Mouse (Mus musculus) embryonic fibroblast, embryonic 13.5 days (primary cell): Measurements from ENCODE around the gene Rhobtb3. TPM values are rescaled to one million over a fixed set of nuclear protein-coding genes. Genes with fewer than 3 reads are reported as not detected.

ENCODE experiments used
- H3K27ac ChIP-seq: 2 replicates; pipeline ENCODE4 v1.5.1; 2012; ENCODE audit warnings: low read length, control low read depth, inconsistent platforms; ENCODE audit not compliant: insufficient read depth
- H3K4me1 ChIP-seq: 2 replicates; pipeline ENCODE4 v1.6.1; 2011; ENCODE audit warnings: low read length; ENCODE audit not compliant: control insufficient read depth, insufficient read depth
- H3K4me3 ChIP-seq: 2 replicates; pipeline ENCODE4 v1.5.1; 2011; ENCODE audit warnings: mild to moderate bottlenecking, control low read depth, low read length; ENCODE audit not compliant: insufficient read depth
- CTCF ChIP-seq: IDR thresholded peaks from 2 replicates; pipeline ENCODE4 v1.5.1; 2011; ENCODE audit warnings: mild to moderate bottlenecking, control low read depth, low read length, moderate library complexity, borderline replicate concordance; ENCODE audit not compliant: insufficient read depth
- POLR2A ChIP-seq: IDR thresholded peaks from 2 replicates; pipeline ENCODE4 v1.6.1; 2011; ENCODE audit warnings: low read depth, mild to moderate bottlenecking, control low read depth, low read length, moderate library complexity
- polyA plus RNA-seq: library from polyadenylated mRNA; stranded (reverse); fragments of >200 nt; gene quantifications from 2 replicates; pipeline ENCODE4 v1.2.4, GENCODE M21; 2011; ENCODE audit warnings: low read depth; ENCODE audit not compliant: missing spikeins, insufficient read length

The Rhobtb3 gene
- polyA plus RNA-seq, 1 experiment = 101 TPM

DNA sequence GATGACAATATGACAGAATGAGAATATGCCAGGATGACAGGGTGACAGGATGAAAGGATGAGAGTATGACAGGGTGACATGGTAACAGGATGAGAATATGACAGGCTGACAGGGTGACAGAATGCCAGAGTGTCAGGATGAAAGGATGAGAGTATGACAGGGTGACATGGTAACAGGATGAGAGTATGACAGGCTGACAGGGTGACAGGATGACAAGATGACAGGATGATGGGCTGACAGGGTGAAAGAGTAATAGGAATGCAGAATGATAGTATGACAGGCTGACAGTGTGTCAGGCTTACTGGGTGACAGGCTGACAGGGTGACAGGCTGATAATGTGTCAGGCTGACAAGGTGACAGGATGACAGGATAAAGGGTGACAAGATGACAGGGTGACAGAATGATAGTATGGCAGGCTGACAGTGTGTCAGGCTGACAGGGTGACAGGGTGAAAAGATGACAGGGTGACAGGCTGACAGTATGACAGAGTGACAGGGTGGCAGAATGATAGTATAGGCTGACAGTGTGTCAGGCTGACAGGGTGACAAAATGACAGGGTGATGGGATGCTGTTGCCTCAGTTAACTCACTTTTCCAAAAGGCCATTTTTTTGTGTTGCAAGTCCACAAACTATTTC lies 11.8 kb upstream of the Rhobtb3 start:
- H3K4me3 ChIP-seq = no peak overlapping the region

DNA sequence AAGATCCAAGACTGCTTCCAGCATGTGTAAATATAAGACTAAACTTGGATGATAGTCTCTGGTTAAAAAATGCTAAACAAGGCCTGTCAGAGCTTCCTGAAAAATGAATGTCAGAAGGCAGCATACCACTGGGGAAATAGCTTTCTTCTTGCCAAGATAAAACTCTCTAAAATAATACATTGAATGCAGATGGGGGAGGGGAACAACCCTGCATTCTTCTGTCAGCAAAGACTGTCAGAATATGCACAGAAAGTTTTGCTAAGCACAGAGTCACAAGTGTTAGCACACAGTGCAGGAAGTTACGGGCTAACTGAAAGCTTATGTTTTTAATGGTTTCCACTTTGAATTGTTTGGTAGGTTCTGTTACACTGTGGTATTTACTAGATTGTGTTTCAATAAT lies 6.6 kb upstream of the Rhobtb3 start:
- H3K27ac ChIP-seq = peak overlapping the region; percentile 71
- H3K4me1 ChIP-seq = peaks cover 5% of the 10 kb centered on the region
- TF ChIP-seq POLR2A (no peak), CTCF (no peak)
- H3K4me3 ChIP-seq = no peak overlapping the region

More for the DNA sequence above, 11.8 kb upstream of the Rhobtb3 start:
- TF ChIP-seq CTCF = no peak
- no peak for TF ChIP-seq POLR2A
- Histone ChIP-seq H3K4me1 (peaks cover 2% of the 10 kb centered on the region), H3K27ac (no peak overlapping the region)

GRCm38 (mm10) chr13:75944044-75944820 lies 507 bp upstream of the Rhobtb3 start:
- Histone ChIP-seq H3K4me1 (peaks cover 9% of the 10 kb centered on the region; the same call in 1 of the 2 replicates), H3K27ac (peak overlapping the region; percentile 93), H3K4me3 (peak overlapping the region; percentile 69)
- TF ChIP-seq POLR2A (no peak), CTCF (no peak)

- peak overlapping the region; percentile 93 for H3K27ac ChIP-seq
- TF ChIP-seq CTCF (no peak), POLR2A (no peak)
- peaks cover 9% of the 10 kb centered on the region; the same call in 1 of the 2 replicates for H3K4me1 ChIP-seq
- peak overlapping the region; percentile 69 for H3K4me3 ChIP-seq
These were observed 994 bp downstream of the Rhobtb3 start for GRCm38 (mm10) chr13:75942731-75943130.

DNA sequence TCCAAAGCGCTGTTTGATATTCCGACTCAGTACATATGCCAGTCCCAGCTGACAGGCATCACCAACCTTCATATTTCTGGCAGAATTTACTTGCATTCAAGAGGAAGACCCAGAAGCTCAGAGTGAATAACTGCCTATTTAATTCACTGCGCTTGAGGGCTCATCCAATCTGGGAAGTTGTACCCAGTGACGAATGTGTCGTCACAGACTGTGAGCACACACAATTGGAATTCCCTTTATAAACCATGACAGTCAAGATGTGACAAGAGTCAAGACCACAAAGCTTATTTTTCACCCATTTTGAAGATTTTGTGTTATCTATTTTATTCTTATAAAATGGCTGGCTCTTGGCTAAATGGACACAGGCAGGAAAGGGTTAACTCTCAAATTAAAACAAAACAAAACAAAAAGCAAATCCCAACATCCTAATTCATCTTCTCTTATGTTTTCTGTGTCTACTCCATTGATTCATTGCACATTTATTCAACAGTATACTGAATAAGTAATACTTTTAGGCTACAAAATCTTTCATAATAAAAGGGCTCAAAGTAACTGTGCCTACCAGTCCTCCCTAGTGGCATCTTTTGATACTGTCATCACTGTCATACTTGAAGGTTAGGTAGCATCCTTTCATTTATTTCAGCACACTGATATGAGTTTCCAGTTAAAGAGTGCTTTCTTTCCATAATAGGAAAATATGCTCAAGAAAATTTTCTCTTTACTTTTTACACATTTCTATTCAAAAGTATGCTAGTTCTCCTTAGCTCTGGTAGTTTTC lies 2.0 kb downstream of the Rhobtb3 start:
- no peak for TF ChIP-seq POLR2A
- no peak for TF ChIP-seq CTCF
- Histone ChIP-seq H3K4me3 (peak overlapping the region; percentile 22), H3K27ac (no peak overlapping the region), H3K4me1 (peaks cover 9% of the 10 kb centered on the region; the same call in 1 of the 2 replicates)

DNA sequence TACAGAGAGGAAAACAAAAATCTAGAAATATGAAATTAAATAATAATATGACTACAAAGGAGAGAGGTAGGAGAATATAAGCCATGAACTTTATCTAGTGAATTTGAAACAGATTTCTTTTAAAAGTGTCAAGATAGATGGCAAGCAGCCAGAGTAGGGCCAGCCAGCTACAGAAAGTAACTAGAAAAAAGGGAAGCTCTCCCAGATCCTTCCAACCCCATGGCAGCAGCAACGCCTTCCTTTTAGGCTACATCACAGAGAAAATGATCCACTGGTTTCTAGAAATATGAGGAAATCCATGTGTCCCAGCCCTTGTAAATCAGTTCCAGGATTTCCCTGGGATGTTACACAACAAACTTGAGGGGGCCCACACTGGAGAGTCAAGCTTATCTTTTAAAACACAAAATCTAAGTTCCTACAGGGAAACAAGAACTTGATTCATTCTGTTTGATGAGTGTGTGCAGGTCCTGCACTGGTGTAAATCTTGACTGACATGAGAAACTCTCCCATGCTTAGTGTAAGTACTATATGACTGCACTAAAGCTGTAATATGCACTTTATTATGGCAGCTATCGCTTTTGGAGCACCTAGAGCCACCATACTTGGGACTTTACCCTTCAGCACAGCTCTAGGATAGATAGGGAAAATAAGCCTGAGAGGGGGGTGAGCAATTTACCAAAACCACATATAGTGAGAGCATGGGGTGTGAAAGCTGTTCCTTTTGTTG lies 2.8 kb downstream of the Rhobtb3 start:
- Histone ChIP-seq H3K27ac (no peak overlapping the region), H3K4me1 (peaks cover 9% of the 10 kb centered on the region; the same call in 1 of the 2 replicates), H3K4me3 (peak overlapping the region; percentile 22)
- TF ChIP-seq CTCF = no peak
- no peak for TF ChIP-seq POLR2A

- no peak overlapping the region for H3K4me3 ChIP-seq
- peaks cover 6% of the 10 kb centered on the region; the same call in 1 of the 2 replicates for H3K4me1 ChIP-seq
- no peak overlapping the region for H3K27ac ChIP-seq
- no peak for TF ChIP-seq POLR2A
- no peak for TF ChIP-seq CTCF
These were observed 4.9 kb downstream of the Rhobtb3 start for GRCm38 (mm10) chr13:75938866-75939265.

GRCm38 (mm10) chr13:75933287-75933686 lies 10.4 kb downstream of the Rhobtb3 start:
- TF ChIP-seq CTCF = no peak
- no peak for TF ChIP-seq POLR2A
- H3K4me3 ChIP-seq = no peak overlapping the region
- H3K4me1 ChIP-seq = peaks cover 7% of the 10 kb centered on the region; the same call in 1 of the 2 replicates
- no peak overlapping the region for H3K27ac ChIP-seq

GRCm38 (mm10) chr13:75931073-75931472 lies 12.7 kb downstream of the Rhobtb3 start:
- no peak overlapping the region for H3K27ac ChIP-seq
- no peak overlapping the region for H3K4me3 ChIP-seq
- TF ChIP-seq CTCF (no peak), POLR2A (no peak)
- peaks cover 7% of the 10 kb centered on the region; the same call in 1 of the 2 replicates for H3K4me1 ChIP-seq
